Mouse (Mus musculus): Measurements from ENCODE around the gene AC131692.1.

- TF ChIP-seq CTCF (IDR thresholded peaks at IDR 0.05; ENCODE audit: extremely low read depth, insufficient read length, insufficient replicate concordance, low read depth, low read length) (no peak), POLR2A (IDR thresholded peaks at IDR 0.05; ENCODE audit: low read depth, low read length) (peak; percentile 44)
Observed at GRCm38 (mm10) chr19:6117986-6118676, 23.9 kb downstream of the AC131692.1 start, which contains the start of gene Sac3d1.
